Mouse (Mus musculus): ENCODE results near the gene Comt.

DNA sequence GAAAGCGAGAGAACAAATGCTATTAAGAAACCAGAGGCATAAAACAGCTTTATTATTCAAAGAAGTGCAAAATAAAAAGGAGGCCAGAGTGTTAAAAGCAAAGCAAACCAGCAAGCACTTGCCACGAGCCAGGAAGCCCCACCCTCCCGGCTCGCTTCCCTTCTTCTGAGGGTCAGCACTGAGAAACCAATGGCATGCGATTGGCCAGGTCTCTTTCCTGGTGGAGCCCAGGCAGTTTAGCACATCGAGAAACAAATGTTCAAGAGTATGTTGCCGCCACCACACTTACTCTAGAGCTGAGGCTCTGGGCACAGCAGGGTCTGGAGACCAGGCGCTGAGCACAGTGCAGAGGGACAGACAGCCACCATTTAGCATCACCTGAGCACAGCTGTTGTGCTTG, 35.9 kb upstream of the Comt start:
- TF ChIP-seq CTCF (IDR thresholded peaks at IDR 0.05; ENCODE audit: extremely low read depth, insufficient read depth, low read length) = no peak
- no peak for TF ChIP-seq POLR2A (IDR thresholded peaks at IDR 0.05; ENCODE audit: extremely low read depth, insufficient read depth, low read length)

Measured in cortical plate, adult 2 months (tissue).